Mouse (Mus musculus) heart, adult 2 months (tissue): ENCODE measurements around the gene Frmpd2.

ENCODE experiments used
- CTCF ChIP-seq: fragments of 200-600 bp; IDR thresholded peaks from 2 replicates; pipeline ENCODE4 v1.8.1; 2022; ENCODE audit warnings: antibody characterized with exemption, mild to moderate bottlenecking, moderate library complexity
- EP300 ChIP-seq: fragments of 200-500 bp; IDR thresholded peaks from 2 replicates; pipeline ENCODE4 v1.6.1; 2011; ENCODE audit warnings: low read depth, low read length, control low read depth; ENCODE audit not compliant: insufficient read depth
- POLR2A ChIP-seq: fragments of 200-500 bp; IDR thresholded peaks from 2 replicates; pipeline ENCODE4 v1.6.1; 2011; ENCODE audit warnings: mild to moderate bottlenecking, low read depth, low read length, control low read depth; ENCODE audit not compliant: insufficient read depth

DNA sequence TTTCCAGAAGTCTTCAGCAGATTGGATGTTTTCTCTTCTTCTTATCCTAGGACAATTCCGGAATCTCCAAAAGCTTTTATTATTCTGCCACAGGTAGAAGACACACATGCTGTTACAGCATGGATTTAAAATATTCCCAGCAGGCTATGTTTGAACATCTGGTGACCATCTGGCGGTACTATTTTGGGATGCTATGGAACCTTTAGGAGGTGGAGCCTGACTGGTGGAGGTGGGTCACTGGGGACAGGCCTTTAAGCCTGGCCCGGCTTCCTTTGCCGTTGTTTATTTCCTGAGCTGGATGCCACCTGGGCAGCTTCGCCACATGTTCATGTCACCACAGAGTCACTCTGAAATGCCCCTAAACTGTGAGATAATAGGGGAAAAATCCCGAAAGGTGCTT lies 3.7 kb upstream of the Frmpd2 start:
- no peak for TF ChIP-seq CTCF
- TF ChIP-seq EP300: no peak
- TF ChIP-seq POLR2A: no peak
